Mouse (Mus musculus): ENCODE measurements around the gene Styxl1. TPM values are rescaled to one million over a fixed set of nuclear protein-coding genes. Genes with fewer than 3 reads are reported as not detected.

Gene Styxl1
- total RNA-seq, 2 experiments from 2014 or later, result not detected

- no peak for ATAC-seq (replicated peaks; ENCODE audit: low FRiP score, poor library complexity, severe bottlenecking)
Measured at GRCm38 (mm10) chr5:135707039-135707438, 71.1 kb downstream of the Styxl1 start.

GRCm38 (mm10) chr5:135705383-135705782 is 72.8 kb downstream of the Styxl1 start:
- no peak for ATAC-seq (replicated peaks; ENCODE audit: low FRiP score, poor library complexity, severe bottlenecking)

GRCm38 (mm10) chr5:135703431-135703830 is 74.8 kb downstream of the Styxl1 start:
- no peak for ATAC-seq (replicated peaks; ENCODE audit: low FRiP score, poor library complexity, severe bottlenecking)

GRCm38 (mm10) chr5:135702682-135703192 is 75.4 kb downstream of the Styxl1 start:
- no peak for ATAC-seq (replicated peaks; ENCODE audit: low FRiP score, poor library complexity, severe bottlenecking)

GRCm38 (mm10) chr5:135702190-135702589 is 76.0 kb downstream of the Styxl1 start:
- no peak for ATAC-seq (replicated peaks; ENCODE audit: low FRiP score, poor library complexity, severe bottlenecking)

GRCm38 (mm10) chr5:135701601-135702000 is 76.6 kb downstream of the Styxl1 start:
- no peak for ATAC-seq (replicated peaks; ENCODE audit: low FRiP score, poor library complexity, severe bottlenecking)

GRCm38 (mm10) chr5:135697711-135698111 is 80.5 kb downstream of the Styxl1 start:
- ATAC-seq (replicated peaks; ENCODE audit: low FRiP score, poor library complexity, severe bottlenecking), result no peak

Other genes with a start within 250 kb of the Styxl1 start
- gene Hip1, start 233.3 kb downstream of the Styxl1 start, total RNA-seq (2015; ENCODE audit: low replicate concordance), result 1.2 and 5.0 TPM in 2 replicates
- 1.3 and 4.9 TPM in 2 replicates for gene Hip1, start 233.3 kb downstream of the Styxl1 start, total RNA-seq (2017; ENCODE audit: low replicate concordance)
- gene Ccl26, start 214.8 kb downstream of the Styxl1 start, total RNA-seq (2015; ENCODE audit: low replicate concordance), result not detected in 2 replicates
- not detected in 2 replicates for gene Ccl26, start 214.8 kb downstream of the Styxl1 start, total RNA-seq (2017; ENCODE audit: low replicate concordance)
- not detected in 2 replicates for gene Ccl24, start 205.3 kb downstream of the Styxl1 start, total RNA-seq (2015; ENCODE audit: low replicate concordance)
- not detected in 2 replicates for gene Ccl24, start 205.3 kb downstream of the Styxl1 start, total RNA-seq (2017; ENCODE audit: low replicate concordance)
- 9.6 and 9.8 TPM in 2 replicates for gene Rhbdd2, start 145.8 kb downstream of the Styxl1 start, total RNA-seq (2015; ENCODE audit: low replicate concordance)
- gene Rhbdd2, start 145.8 kb downstream of the Styxl1 start, total RNA-seq (2017; ENCODE audit: low replicate concordance), result 0.28 and 5.1 TPM in 2 replicates
- 8.8 and 9.0 TPM in 2 replicates for gene Por, start 108.4 kb downstream of the Styxl1 start, total RNA-seq (2015; ENCODE audit: low replicate concordance)
- 9.9 and 14.5 TPM in 2 replicates for gene Por, start 108.4 kb downstream of the Styxl1 start, total RNA-seq (2017; ENCODE audit: low replicate concordance)
- 0.58 and 5.4 TPM in 2 replicates for gene Tmem120a, start 33.9 kb downstream of the Styxl1 start, total RNA-seq (2015; ENCODE audit: low replicate concordance)
- gene Tmem120a, start 33.9 kb downstream of the Styxl1 start, total RNA-seq (2017; ENCODE audit: low replicate concordance), result 6.0 and 8.7 TPM in 2 replicates
- gene Mdh2, start 95 bp upstream of the Styxl1 start, total RNA-seq (2015; ENCODE audit: low replicate concordance), result 106 and 152 TPM in 2 replicates
- 47.2 and 55.1 TPM in 2 replicates for gene Mdh2, start 95 bp upstream of the Styxl1 start, total RNA-seq (2017; ENCODE audit: low replicate concordance)
- not detected in 2 replicates for gene Srrm3, start 28.5 kb upstream of the Styxl1 start, total RNA-seq (2015; ENCODE audit: low replicate concordance)
- not detected in 2 replicates for gene Srrm3, start 28.5 kb upstream of the Styxl1 start, total RNA-seq (2017; ENCODE audit: low replicate concordance)
- gene Hspb1, start 109.5 kb upstream of the Styxl1 start, total RNA-seq (2015; ENCODE audit: low replicate concordance), result not detected in 2 replicates
- gene Hspb1, start 109.5 kb upstream of the Styxl1 start, total RNA-seq (2017; ENCODE audit: low replicate concordance), result not detected in 2 replicates
- 14.8 and 40.5 TPM in 2 replicates for gene Ywhag, start 156.2 kb upstream of the Styxl1 start, total RNA-seq (2015; ENCODE audit: low replicate concordance)
- gene Ywhag, start 156.2 kb upstream of the Styxl1 start, total RNA-seq (2017; ENCODE audit: low replicate concordance), result 17.3 and 17.9 TPM in 2 replicates
- 6.0 and 6.3 TPM in 2 replicates for gene Ssc4d, start 196.1 kb upstream of the Styxl1 start, total RNA-seq (2015; ENCODE audit: low replicate concordance)
- 0.56 TPM in 1 of 2 replicates, not detected in the other for gene Ssc4d, start 196.1 kb upstream of the Styxl1 start, total RNA-seq (2017; ENCODE audit: low replicate concordance)
- not detected in 2 replicates for gene Zp3, start 201.7 kb upstream of the Styxl1 start, total RNA-seq (2015; ENCODE audit: low replicate concordance)
- gene Zp3, start 201.7 kb upstream of the Styxl1 start, total RNA-seq (2017; ENCODE audit: low replicate concordance), result not detected in 2 replicates
- gene Dtx2, start 216.4 kb upstream of the Styxl1 start, total RNA-seq (2015; ENCODE audit: low replicate concordance), result 3.8 and 22.1 TPM in 2 replicates
- 2.3 TPM in 1 of 2 replicates, not detected in the other for gene Dtx2, start 216.4 kb upstream of the Styxl1 start, total RNA-seq (2017; ENCODE audit: low replicate concordance)

All from erythroblast, adult 5-6 weeks (primary cell).